Mouse (Mus musculus): ENCODE results near the gene Stk40. TPM values are rescaled to one million over a fixed set of nuclear protein-coding genes. Genes with fewer than 3 reads are reported as not detected.
A peak's percentile ranks its signal among the peaks of the same experiment; 100 is the strongest.

Stk40 gene
- polyA plus RNA-seq, 1 experiment from 2014 or later = 49.0 TPM

DNA sequence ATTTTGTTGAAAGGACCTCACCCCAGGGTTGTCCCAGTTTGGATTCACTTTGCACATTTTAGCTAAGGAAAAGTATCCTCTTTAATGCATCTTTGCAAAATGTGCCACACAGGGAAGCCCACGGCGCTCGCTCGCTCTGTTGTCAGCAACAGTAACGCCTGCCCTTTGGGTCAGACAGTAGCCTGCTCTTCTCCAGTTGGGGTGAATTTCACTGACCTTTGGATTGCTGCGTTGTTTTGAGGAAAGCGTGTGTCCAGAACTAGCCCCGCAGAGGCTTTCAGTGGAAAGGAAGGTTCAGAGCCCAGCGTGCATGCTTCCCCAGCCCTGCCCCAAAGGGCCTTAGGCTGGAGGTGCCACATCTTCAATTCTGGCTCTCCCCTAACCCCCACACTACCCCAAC, 11.7 kb downstream of the Stk40 start:
- Histone ChIP-seq H3K36me3 (peaks cover 4% of the 10 kb centered on the region), H3K27ac (replicated peaks) (no peak overlapping the region), H3K9ac (replicated peaks) (no peak overlapping the region), H3K4me3 (no peak overlapping the region), H3K4me2 (replicated peaks) (no peak overlapping the region), H3K4me1 (peaks cover 16% of the 10 kb centered on the region), H3K27me3 (no peaks in the 10 kb centered on the region), H3K9me3 (no peaks in the 10 kb centered on the region)
- WGBS = 90% methylated on average over 9 of the region's 9 CpGs
- no peak for ATAC-seq (ENCODE audit: low FRiP score, low read depth)

DNA sequence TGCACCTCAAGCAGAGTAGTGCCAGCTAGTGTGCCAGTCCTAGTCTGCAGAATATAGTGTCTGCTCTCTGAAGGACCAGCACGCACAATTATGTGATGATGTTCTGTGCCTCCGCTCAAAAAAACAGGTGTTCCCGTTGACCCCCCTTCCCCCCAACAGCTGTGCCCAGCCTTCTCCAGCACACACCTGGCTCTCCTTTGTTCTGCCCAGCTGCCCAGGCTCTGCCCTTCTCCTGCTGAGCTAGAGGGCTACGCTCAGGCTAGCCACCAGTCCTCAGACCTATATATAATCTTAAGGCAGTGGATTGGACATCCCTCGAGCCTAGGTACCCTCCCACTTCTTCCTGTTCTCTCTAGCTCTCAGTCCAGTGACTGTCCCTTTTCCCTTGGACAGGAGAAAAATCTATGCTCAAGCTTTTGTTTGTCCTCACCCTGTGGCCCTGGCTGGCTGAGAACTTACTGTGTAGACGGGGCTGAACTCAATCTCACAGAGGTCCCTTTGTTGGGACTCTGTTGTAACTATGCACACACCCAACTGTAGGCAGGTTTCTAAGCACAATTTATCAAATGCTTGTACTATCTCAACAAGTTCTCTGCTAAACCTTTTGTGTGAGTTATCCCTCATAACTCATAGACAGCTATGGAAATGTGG, 12.2 kb downstream of the Stk40 start:
- ATAC-seq (ENCODE audit: low FRiP score, low read depth) = no peak
- Histone ChIP-seq H3K36me3 (peaks cover 7% of the 10 kb centered on the region), H3K4me2 (replicated peaks) (no peak overlapping the region), H3K4me1 (peaks cover 10% of the 10 kb centered on the region), H3K27me3 (no peaks in the 10 kb centered on the region), H3K9me3 (no peaks in the 10 kb centered on the region), H3K27ac (replicated peaks) (no peak overlapping the region), H3K9ac (replicated peaks) (0 out of 2 replicates have a peak overlapping the region, but pooled peaks have one; percentile 15), H3K4me3 (no peak overlapping the region)
- WGBS = 86% methylated on average over 6 of the region's 6 CpGs

DNA sequence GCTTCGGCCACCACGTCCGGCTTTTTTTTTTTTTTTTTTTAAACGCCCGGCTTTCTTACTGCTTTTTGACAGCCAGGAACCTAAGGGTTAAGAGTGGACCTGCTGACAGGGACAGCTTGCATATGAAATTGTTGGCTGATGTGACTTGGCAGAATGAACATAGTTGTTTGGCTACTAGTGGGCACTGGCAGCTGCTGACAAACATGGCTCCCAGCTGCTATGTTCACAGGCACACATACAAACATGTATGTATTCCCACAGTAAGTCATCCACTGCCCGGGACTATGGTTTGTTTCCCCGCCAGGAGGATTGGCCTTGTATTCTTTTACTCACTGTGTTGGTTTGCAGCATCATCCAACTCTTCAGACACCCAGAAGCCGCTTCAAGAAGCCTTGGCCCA, 13.4 kb downstream of the Stk40 start:
- WGBS = 86% methylated on average over 8 of the region's 8 CpGs
- H3K27me3 ChIP-seq = no peaks in the 10 kb centered on the region
- peaks cover 16% of the 10 kb centered on the region for H3K36me3 ChIP-seq
- H3K4me3 ChIP-seq = no peak overlapping the region
- ATAC-seq (ENCODE audit: low FRiP score, low read depth) = no peak
- no peak overlapping the region for H3K9ac ChIP-seq (replicated peaks)
- H3K9me3 ChIP-seq = peaks cover 7% of the 10 kb centered on the region
- H3K4me1 ChIP-seq = peaks cover 5% of the 10 kb centered on the region; the same call in 1 of the 2 replicates
- H3K4me2 ChIP-seq (replicated peaks) = no peak overlapping the region
- H3K27ac ChIP-seq (replicated peaks) = no peak overlapping the region

DNA sequence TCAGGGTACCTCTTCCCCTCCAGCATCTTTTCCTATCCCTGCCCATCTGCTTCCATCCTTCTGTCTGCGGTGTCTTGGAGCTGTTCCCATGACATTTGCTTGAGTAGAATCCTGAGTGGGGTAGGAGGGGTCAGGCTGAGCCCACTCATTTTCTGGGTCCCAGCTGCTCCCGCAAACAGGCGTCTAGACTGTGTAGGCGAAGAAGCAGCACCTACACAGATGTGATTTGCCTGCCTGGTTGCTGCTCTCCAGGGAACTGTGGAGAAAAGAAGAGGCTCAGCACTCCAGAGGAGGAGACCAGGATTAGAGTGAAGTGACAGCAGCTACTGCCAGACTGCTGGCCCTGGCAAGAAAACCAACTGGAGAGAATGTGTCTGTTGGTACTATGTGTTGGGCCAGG, 14.9 kb downstream of the Stk40 start:
- Histone ChIP-seq H3K4me1 (peaks cover 5% of the 10 kb centered on the region; the same call in 1 of the 2 replicates), H3K27me3 (no peaks in the 10 kb centered on the region), H3K9me3 (peaks cover 7% of the 10 kb centered on the region), H3K36me3 (peaks cover 18% of the 10 kb centered on the region), H3K4me2 (replicated peaks) (no peak overlapping the region), H3K27ac (replicated peaks) (no peak overlapping the region), H3K9ac (replicated peaks) (no peak overlapping the region), H3K4me3 (no peak overlapping the region)
- ATAC-seq (ENCODE audit: low FRiP score, low read depth) = no peak
- 90% methylated on average over 4 of the region's 4 CpGs for WGBS

DNA sequence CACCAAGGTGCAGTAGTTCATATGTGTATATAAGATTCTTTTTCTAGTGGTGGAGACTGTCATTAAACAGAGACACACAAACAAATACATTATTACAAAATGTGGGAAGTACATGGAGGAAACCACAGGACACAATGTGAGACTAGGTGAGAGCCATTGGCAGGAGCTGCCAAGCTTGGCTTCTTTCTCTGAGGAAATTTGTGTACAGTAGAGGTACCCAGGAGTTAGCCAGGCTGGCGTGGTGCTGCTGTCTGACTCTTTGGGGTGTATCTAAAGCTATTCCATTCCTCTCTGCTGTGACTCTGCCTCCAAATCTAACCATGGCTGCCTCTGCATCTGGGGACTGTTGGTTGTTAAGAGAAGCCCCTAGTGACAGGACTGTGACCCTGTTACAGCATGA, 15.3 kb downstream of the Stk40 start:
- Histone ChIP-seq H3K27ac (replicated peaks) (no peak overlapping the region), H3K9ac (replicated peaks) (no peak overlapping the region), H3K4me3 (no peak overlapping the region), H3K4me2 (replicated peaks) (no peak overlapping the region), H3K4me1 (peaks cover 5% of the 10 kb centered on the region; the same call in 1 of the 2 replicates), H3K36me3 (peaks cover 22% of the 10 kb centered on the region), H3K9me3 (peaks cover 7% of the 10 kb centered on the region), H3K27me3 (no peaks in the 10 kb centered on the region)
- no peak for ATAC-seq (ENCODE audit: low FRiP score, low read depth)
- 92% methylated on average over 1 of the region's 1 CpGs for WGBS

DNA sequence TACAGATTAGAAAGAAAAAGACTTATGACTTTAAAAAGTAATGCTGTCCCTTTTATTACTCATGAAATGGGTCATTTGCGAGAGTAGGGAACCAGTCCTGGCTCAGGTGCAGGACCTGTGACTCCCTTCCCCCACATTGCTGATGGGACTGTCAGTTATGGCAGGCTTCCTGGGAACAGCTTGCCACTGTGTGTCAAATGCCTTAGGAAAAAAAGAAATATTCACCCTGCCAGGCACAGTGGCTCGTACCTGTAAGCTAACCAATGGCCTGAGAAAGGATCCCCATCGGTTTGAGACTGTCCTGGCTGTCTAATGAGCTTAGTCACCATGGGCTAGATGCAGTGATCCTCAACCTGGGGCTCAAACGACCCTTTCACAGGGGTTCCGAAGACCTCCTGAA, 16.3 kb downstream of the Stk40 start:
- H3K4me3 ChIP-seq = no peak overlapping the region
- no peak for ATAC-seq (ENCODE audit: low FRiP score, low read depth)
- H3K9ac ChIP-seq (replicated peaks) = no peak overlapping the region
- peaks cover 5% of the 10 kb centered on the region; the same call in 1 of the 2 replicates for H3K4me1 ChIP-seq
- WGBS = 91% methylated on average over 5 of the region's 5 CpGs
- H3K4me2 ChIP-seq (replicated peaks) = no peak overlapping the region
- H3K27me3 ChIP-seq = no peaks in the 10 kb centered on the region
- peaks cover 7% of the 10 kb centered on the region for H3K9me3 ChIP-seq
- H3K36me3 ChIP-seq = peaks cover 30% of the 10 kb centered on the region
- H3K27ac ChIP-seq (replicated peaks) = no peak overlapping the region

DNA sequence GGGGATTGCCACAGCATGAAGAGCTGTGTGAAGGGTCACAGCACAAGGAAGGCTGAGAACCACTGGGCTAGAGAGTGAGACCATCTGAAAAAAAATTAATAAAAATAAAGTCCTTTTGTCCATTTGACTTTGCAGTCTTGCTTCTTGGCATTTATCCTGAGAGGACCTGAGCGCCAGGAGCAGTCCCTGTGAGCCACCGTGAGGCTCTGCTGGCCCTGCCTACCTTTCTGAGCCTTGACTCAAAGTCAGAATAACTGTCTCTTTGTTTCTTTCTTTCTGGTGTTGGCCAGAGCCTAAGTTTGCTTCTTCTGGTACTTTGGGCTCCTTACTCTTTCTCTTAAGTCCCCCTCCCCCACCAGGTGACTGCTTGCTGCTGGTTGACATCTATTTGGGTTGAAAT, 16.7 kb downstream of the Stk40 start:
- peaks cover 5% of the 10 kb centered on the region; the same call in 1 of the 2 replicates for H3K4me1 ChIP-seq
- peaks cover 34% of the 10 kb centered on the region for H3K36me3 ChIP-seq
- H3K4me3 ChIP-seq = no peak overlapping the region
- no peak overlapping the region for H3K27ac ChIP-seq (replicated peaks)
- ATAC-seq (ENCODE audit: low FRiP score, low read depth) = no peak
- peaks cover 7% of the 10 kb centered on the region for H3K9me3 ChIP-seq
- no peak overlapping the region for H3K4me2 ChIP-seq (replicated peaks)
- no peaks in the 10 kb centered on the region for H3K27me3 ChIP-seq
- 93% methylated on average over 2 of the region's 2 CpGs for WGBS
- H3K9ac ChIP-seq (replicated peaks) = no peak overlapping the region

DNA sequence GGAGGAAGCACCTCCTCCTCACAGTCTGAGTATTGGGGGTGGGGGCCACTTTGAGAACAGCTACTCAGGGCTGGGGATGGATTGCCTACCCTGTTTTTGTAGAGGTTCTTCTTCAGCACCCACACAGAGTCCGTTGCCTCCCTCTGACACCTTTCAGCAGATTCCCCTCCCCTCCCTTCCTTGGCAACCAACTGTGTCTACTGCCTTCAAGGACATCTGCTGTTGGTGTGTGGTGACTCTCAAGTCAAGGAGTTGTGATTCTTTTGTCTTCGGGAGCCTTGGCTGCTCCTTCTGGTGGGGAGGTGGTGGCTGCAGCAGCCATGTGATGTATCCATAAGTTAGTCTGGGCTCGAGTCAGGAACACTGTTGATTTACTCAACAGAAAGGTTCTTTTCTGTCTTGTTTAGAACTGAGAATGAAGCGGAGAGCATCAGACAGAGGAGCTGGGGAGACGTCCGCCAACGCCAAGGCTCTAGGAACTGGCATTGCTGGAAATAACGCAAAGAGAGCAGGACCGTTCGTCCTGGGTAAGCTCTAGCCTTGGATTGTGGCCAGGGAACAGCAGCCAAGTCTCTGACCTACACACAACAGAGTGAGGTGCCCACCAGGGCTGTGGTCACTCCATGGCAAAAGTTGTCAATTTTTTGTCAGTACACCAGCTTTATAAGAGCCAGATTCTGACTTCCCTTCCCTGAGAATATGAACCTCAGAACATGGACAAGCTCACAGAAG, 19.7 kb downstream of the Stk40 start:
- no peak overlapping the region for H3K4me3 ChIP-seq
- H3K4me1 ChIP-seq = no peaks in the 10 kb centered on the region
- no peak overlapping the region for H3K27ac ChIP-seq (replicated peaks)
- no peak overlapping the region for H3K4me2 ChIP-seq (replicated peaks)
- H3K9ac ChIP-seq (replicated peaks) = no peak overlapping the region
- H3K9me3 ChIP-seq = peaks cover 7% of the 10 kb centered on the region
- peaks cover 50% of the 10 kb centered on the region for H3K36me3 ChIP-seq
- no peak for ATAC-seq (ENCODE audit: low FRiP score, low read depth)
- H3K27me3 ChIP-seq = no peaks in the 10 kb centered on the region
- 88% methylated on average over 10 of the region's 10 CpGs for WGBS

DNA sequence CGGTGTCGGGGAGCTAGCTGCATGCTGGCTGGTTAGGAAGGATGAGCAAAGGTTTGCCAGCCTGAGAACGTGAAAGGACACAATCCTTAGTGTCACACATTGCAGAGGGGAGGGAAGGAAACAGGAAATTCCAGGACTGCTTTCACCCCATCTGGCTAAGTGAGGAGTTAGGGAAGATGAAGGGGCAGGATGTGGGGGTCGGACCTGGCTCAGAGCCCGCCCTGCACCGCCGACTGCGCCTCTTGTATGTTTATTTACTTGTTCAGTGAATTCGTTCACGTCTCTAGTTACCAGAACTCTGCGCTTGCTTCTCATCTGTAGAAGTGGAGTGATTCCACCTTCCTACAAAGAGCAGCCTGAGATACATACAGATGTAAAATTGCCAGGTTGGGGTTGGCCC, 26.7 kb downstream of the Stk40 start:
- no peak overlapping the region for H3K4me3 ChIP-seq
- H3K27ac ChIP-seq (replicated peaks) = no peak overlapping the region
- H3K36me3 ChIP-seq = peaks cover 66% of the 10 kb centered on the region
- H3K4me1 ChIP-seq = peaks cover 12% of the 10 kb centered on the region
- WGBS = 81% methylated on average over 11 of the region's 11 CpGs
- H3K9ac ChIP-seq (replicated peaks) = no peak overlapping the region
- no peaks in the 10 kb centered on the region for H3K27me3 ChIP-seq
- no peaks in the 10 kb centered on the region for H3K9me3 ChIP-seq
- H3K4me2 ChIP-seq (replicated peaks) = no peak overlapping the region
- no peak for ATAC-seq (ENCODE audit: low FRiP score, low read depth)

DNA sequence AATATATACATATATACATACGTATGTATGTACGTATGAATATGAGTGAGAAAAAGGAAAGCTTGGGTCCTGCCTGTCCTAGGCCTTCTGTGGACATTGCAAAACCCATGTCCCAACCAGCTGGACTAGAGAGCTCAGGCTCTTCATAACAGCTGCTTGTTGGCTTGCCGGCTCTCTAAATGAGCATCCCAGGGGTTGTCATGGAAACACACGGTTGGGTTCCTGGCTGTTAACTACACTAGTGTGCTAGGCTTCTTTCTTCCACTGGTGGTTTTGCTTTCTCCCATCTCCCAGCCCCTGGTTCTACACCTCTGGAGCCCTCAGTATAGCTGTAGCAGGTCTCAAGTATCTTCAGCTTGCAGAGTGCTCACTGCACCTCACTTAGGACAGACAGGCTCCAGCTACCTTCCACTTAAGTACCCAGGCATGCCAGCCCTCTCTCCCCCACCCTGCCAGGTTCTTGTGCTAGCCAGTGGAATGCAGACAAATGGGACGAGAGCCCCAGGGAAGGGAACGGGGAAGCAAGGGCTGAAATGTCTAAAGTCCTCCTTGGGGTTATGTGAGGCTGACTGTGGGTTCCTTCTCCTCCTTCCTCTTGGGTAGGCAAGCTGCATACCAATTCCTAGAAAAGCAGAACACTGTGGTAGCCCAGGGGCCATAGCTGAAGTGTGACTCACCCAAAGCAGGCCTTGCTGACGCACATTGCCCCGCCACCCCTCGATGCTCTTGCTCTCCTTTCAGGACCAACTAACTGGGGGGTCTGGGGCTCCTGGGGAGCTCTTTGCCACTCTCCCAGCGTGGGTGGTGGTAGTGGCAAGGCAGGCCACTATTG, 27.7 kb downstream of the Stk40 start:
- no peak for ATAC-seq (ENCODE audit: low FRiP score, low read depth)
- no peak overlapping the region for H3K9ac ChIP-seq (replicated peaks)
- 0 out of 2 replicates have a peak overlapping the region, but pooled peaks have one; percentile 0 for H3K27ac ChIP-seq (replicated peaks)
- no peaks in the 10 kb centered on the region for H3K27me3 ChIP-seq
- WGBS = 65% methylated on average over 10 of the region's 10 CpGs
- no peaks in the 10 kb centered on the region for H3K9me3 ChIP-seq
- H3K4me2 ChIP-seq (replicated peaks) = no peak overlapping the region
- H3K4me3 ChIP-seq = no peak overlapping the region
- peaks cover 12% of the 10 kb centered on the region for H3K4me1 ChIP-seq
- peaks cover 67% of the 10 kb centered on the region for H3K36me3 ChIP-seq

DNA sequence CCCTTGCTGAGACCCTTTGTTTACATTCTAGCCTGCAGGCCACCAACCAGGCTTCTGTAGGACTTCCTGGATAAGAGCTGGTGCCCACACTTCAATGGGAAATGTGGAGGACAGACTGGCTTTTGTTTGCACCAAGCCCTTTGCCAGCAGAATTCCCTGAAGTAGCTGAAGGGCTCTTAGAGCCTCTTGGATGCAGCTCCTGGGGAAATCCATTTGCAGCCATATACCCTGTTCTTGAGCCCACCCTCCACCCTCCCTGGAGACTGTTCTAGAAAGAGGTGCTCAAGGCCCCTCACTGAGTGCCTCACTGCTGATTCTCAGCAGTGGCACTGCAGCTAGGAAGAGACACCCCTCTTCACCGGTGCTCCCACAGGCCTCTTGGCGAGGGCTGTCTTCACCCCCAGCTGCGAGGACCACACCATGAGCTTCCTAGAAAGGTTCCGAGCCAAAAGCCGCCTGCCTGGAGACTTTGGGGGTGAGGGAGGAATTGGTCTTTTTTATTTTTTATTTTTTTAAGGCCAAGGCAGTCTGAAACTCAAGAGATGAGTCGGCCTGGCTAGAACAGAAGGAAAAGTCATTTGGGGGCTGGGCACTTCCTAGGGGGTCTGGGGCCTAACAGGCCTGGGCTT, 29.0 kb downstream of the Stk40 start:
- H3K4me3 ChIP-seq = no peak overlapping the region
- H3K27me3 ChIP-seq = no peaks in the 10 kb centered on the region
- no peak for ATAC-seq (ENCODE audit: low FRiP score, low read depth)
- H3K9me3 ChIP-seq = no peaks in the 10 kb centered on the region
- H3K4me2 ChIP-seq (replicated peaks) = no peak overlapping the region
- H3K36me3 ChIP-seq = peaks cover 75% of the 10 kb centered on the region
- no peak overlapping the region for H3K9ac ChIP-seq (replicated peaks)
- peaks cover 12% of the 10 kb centered on the region for H3K4me1 ChIP-seq
- H3K27ac ChIP-seq (replicated peaks) = no peak overlapping the region
- WGBS = 84% methylated on average over 6 of the region's 6 CpGs
